Mouse (Mus musculus): ENCODE data around the gene Ugt1a5. TPM values are rescaled to one million over a fixed set of nuclear protein-coding genes. Genes with fewer than 3 reads are reported as not detected.
A peak's percentile ranks its signal among the peaks of the same experiment; 100 is the strongest.

The Ugt1a5 gene
- polyA plus RNA-seq, 2 experiments: 0.11 TPM; not detected in 1

- no peak overlapping the region for H3K4me2 ChIP-seq (ENCODE audit: low read depth)
- H3K27me3 ChIP-seq (ENCODE audit: control insufficient read depth, insufficient read depth, low read length): no peaks in the 10 kb centered on the region
- DNase-seq (ENCODE audit: low read depth in 3 of 3, low spot score in 3 of 3): no peak
- WGBS (ENCODE audit: insufficient replicate concordance): 50% methylated on average over 4 of the region's 4 CpGs
- ATAC-seq (ENCODE audit: insufficient read depth): no peak
- peaks cover 0 to 2% of the 10 kb centered on the region in 2 experiments; a peak in 1 of 4 replicates for H3K4me1 ChIP-seq (replicated peaks; ENCODE audit: control insufficient read depth in 2 of 2, insufficient read depth in 2 of 2, low read length in 1 of 2)
- H3K27ac ChIP-seq: no peak overlapping the region
- no peak overlapping the region for H3K4me3 ChIP-seq (ENCODE audit: insufficient read depth in 1 of 2, low read depth in 2 of 2, low read length in 2 of 2)
- TF ChIP-seq CTCF (IDR thresholded peaks at IDR 0.05; ENCODE audit: low read depth) (no peak), EP300 (IDR thresholded peaks at IDR 0.05; ENCODE audit: low read depth) (no peak)
- no peak overlapping the region for H3K9ac ChIP-seq (replicated peaks)
- peaks cover 3% of the 10 kb centered on the region for H3K9me3 ChIP-seq (ENCODE audit: control insufficient read depth, low read length)
- no peaks in the 10 kb centered on the region for H3K36me3 ChIP-seq (replicated peaks; ENCODE audit: control insufficient read depth, insufficient read depth, low read depth)
These were observed 82.8 kb downstream of the Ugt1a5 start for GRCm38 (mm10) chr1:88248658-88249057.

- no peak overlapping the region for H3K4me2 ChIP-seq (ENCODE audit: low read depth)
- TF ChIP-seq EP300 (IDR thresholded peaks at IDR 0.05; ENCODE audit: low read depth) (no peak), CTCF (IDR thresholded peaks at IDR 0.05; ENCODE audit: low read depth) (no peak)
- H3K27ac ChIP-seq: no peak overlapping the region
- ATAC-seq (ENCODE audit: insufficient read depth) (no peak), DNase-seq (ENCODE audit: low read depth in 3 of 3, low spot score in 3 of 3) (no peak)
- no peaks in the 10 kb centered on the region for H3K36me3 ChIP-seq (replicated peaks; ENCODE audit: control insufficient read depth, insufficient read depth, low read depth)
- WGBS (ENCODE audit: insufficient replicate concordance): 59% methylated on average over 7 of the region's 7 CpGs
- no peak overlapping the region for H3K4me3 ChIP-seq (ENCODE audit: insufficient read depth in 1 of 2, low read depth in 2 of 2, low read length in 2 of 2)
- peaks cover 3% of the 10 kb centered on the region for H3K9me3 ChIP-seq (ENCODE audit: control insufficient read depth, low read length)
- no peaks in the 10 kb centered on the region for H3K27me3 ChIP-seq (ENCODE audit: control insufficient read depth, insufficient read depth, low read length)
- H3K9ac ChIP-seq (replicated peaks): no peak overlapping the region
- H3K4me1 ChIP-seq (replicated peaks; ENCODE audit: control insufficient read depth in 2 of 2, insufficient read depth in 2 of 2, low read length in 1 of 2): peaks cover 0 to 2% of the 10 kb centered on the region in 2 experiments; a peak in 1 of 4 replicates
These were observed 83.8 kb downstream of the Ugt1a5 start for GRCm38 (mm10) chr1:88249596-88249995.

DNA sequence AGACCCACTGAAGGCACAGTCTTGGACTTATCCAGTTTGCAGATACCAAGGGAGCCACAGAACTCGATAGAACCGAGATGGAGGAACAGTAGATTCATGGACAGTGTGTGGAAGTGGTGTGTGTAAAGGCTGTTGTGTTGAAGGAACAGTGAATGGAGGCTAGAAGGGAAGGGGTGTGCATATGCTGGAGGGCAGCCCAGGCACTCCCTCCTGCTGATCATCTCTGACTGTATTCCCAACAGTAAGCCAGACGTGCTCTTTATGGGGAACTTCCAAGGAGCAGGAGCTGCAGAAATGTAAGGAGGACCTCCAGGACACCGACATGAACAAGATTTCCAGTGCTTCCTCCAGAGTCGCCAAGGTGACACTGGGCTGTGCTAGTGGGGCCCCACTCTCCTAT is 84.2 kb downstream of the Ugt1a5 start:
- Histone ChIP-seq H3K4me3 (ENCODE audit: insufficient read depth in 1 of 2, low read depth in 2 of 2, low read length in 2 of 2) (no peak overlapping the region), H3K4me2 (ENCODE audit: low read depth) (no peak overlapping the region), H3K27me3 (ENCODE audit: control insufficient read depth, insufficient read depth, low read length) (no peaks in the 10 kb centered on the region), H3K36me3 (replicated peaks; ENCODE audit: control insufficient read depth, insufficient read depth, low read depth) (no peaks in the 10 kb centered on the region), H3K4me1 (replicated peaks; ENCODE audit: control insufficient read depth in 2 of 2, insufficient read depth in 2 of 2, low read length in 1 of 2) (peaks cover 0 to 2% of the 10 kb centered on the region in 2 experiments; a peak in 1 of 4 replicates), H3K9ac (replicated peaks) (no peak overlapping the region), H3K27ac (no peak overlapping the region), H3K9me3 (ENCODE audit: control insufficient read depth, low read length) (peaks cover 3% of the 10 kb centered on the region)
- TF ChIP-seq CTCF (IDR thresholded peaks at IDR 0.05; ENCODE audit: low read depth) (no peak), EP300 (IDR thresholded peaks at IDR 0.05; ENCODE audit: low read depth) (no peak)
- no peak for ATAC-seq (ENCODE audit: insufficient read depth)
- 60% methylated on average over 5 of the region's 5 CpGs for WGBS (ENCODE audit: insufficient replicate concordance)
- no peak for DNase-seq (ENCODE audit: low read depth in 3 of 3, low spot score in 3 of 3)

DNA sequence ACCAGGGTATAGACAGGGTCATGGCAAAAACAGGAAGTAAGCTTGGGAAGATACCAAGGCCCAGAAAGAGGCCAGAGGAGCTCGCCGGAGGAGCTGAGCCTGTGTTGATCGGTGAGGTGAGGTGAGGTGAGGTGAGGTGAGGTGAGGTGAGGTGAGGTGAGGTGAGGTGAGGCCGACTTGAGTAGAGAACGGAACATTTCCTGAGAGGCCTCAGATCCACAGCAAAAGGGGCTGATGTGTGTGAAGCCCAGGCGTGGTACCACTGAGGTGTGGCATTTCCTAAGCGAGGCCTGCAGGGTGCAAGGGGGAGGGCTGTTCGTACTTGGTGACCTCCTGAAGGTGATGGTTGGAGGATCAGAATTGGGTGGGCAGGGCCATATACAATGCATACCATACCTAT is 87.3 kb downstream of the Ugt1a5 start:
- H3K36me3 ChIP-seq (replicated peaks; ENCODE audit: control insufficient read depth, insufficient read depth, low read depth): no peaks in the 10 kb centered on the region
- peaks cover 0 to 2% of the 10 kb centered on the region in 2 experiments; a peak in 1 of 4 replicates for H3K4me1 ChIP-seq (replicated peaks; ENCODE audit: control insufficient read depth in 2 of 2, insufficient read depth in 2 of 2, low read length in 1 of 2)
- no peak overlapping the region for H3K4me2 ChIP-seq (ENCODE audit: low read depth)
- 55% methylated on average over 8 of the region's 8 CpGs for WGBS (ENCODE audit: insufficient replicate concordance)
- no peaks in the 10 kb centered on the region for H3K27me3 ChIP-seq (ENCODE audit: control insufficient read depth, insufficient read depth, low read length)
- H3K9ac ChIP-seq (replicated peaks): no peak overlapping the region
- no peaks in the 10 kb centered on the region; the same call in 1 of the 2 replicates for H3K9me3 ChIP-seq (ENCODE audit: control insufficient read depth, low read length)
- ATAC-seq (ENCODE audit: insufficient read depth) (no peak), DNase-seq (ENCODE audit: low read depth in 3 of 3, low spot score in 3 of 3) (no peak)
- no peak for TF ChIP-seq CTCF (IDR thresholded peaks at IDR 0.05; ENCODE audit: low read depth)
- TF ChIP-seq EP300 (IDR thresholded peaks at IDR 0.05; ENCODE audit: low read depth): no peak
- no peak overlapping the region for H3K27ac ChIP-seq
- H3K4me3 ChIP-seq (ENCODE audit: insufficient read depth in 1 of 2, low read depth in 2 of 2, low read length in 2 of 2): no peak overlapping the region

DNA sequence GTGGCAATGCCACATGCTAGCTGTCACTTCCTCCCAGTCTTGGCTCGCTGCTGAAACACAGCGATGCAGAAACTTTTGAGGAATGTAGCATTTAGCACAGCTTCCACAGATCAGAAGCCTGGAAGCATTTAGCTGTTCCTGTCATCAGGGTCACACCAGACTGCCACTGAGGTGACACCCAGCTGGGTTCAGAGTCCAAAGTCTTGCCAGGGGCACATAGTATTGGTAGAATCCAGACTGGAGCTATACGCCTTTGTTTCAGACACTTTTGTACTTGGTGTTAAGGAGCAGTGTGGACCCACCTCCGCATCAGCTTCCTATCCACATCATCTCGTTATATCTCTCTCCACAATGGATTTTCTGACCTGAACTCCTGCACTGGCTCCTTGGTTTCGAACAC is 87.7 kb downstream of the Ugt1a5 start:
- DNase-seq (ENCODE audit: low read depth in 3 of 3, low spot score in 3 of 3) (no peak), ATAC-seq (ENCODE audit: insufficient read depth) (peak; percentile 7; the same call in 1 of the 2 replicates)
- Histone ChIP-seq H3K4me2 (ENCODE audit: low read depth) (no peak overlapping the region), H3K4me3 (ENCODE audit: insufficient read depth in 1 of 2, low read depth in 2 of 2, low read length in 2 of 2) (no peak overlapping the region), H3K4me1 (replicated peaks; ENCODE audit: control insufficient read depth in 2 of 2, insufficient read depth in 2 of 2, low read length in 1 of 2) (peaks cover 0 to 2% of the 10 kb centered on the region in 2 experiments; a peak in 1 of 4 replicates), H3K9ac (replicated peaks) (no peak overlapping the region), H3K36me3 (replicated peaks; ENCODE audit: control insufficient read depth, insufficient read depth, low read depth) (no peaks in the 10 kb centered on the region), H3K27me3 (ENCODE audit: control insufficient read depth, insufficient read depth, low read length) (no peaks in the 10 kb centered on the region), H3K27ac (no peak overlapping the region), H3K9me3 (ENCODE audit: control insufficient read depth, low read length) (no peaks in the 10 kb centered on the region; the same call in 1 of the 2 replicates)
- TF ChIP-seq EP300 (IDR thresholded peaks at IDR 0.05; ENCODE audit: low read depth): no peak
- TF ChIP-seq CTCF (IDR thresholded peaks at IDR 0.05; ENCODE audit: low read depth): no peak
- 57% methylated on average over 6 of the region's 6 CpGs for WGBS (ENCODE audit: insufficient replicate concordance)

Measured in liver, embryonic 14.5 days (tissue).